Comparison of ENCODE assay signal across 9 mouse cellular contexts in the genomic region with DNA sequence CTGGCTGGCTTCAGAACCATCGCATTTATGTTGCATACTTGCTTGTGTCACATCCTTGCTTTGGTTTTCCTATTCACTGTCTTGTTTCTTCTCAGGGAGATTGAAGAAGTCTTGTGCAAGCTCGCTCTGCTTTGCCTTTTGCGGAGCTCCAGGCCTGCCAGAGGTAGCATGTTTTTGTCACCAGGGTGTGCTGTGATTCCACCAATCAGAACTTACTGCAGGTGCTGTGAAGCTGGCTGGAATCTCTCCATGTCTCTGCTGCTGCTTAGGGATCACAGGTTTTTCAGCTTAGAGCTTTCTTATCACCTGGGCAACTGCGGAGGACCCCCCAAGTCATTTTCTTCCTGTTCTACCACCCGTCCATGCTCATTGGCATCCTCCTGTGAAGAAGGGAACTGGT.
A peak's percentile ranks its signal among the peaks of the same experiment; 100 is the strongest.
DNase-seq lines count a peak whose midpoint lies in the region; ATAC-seq and TF ChIP-seq lines count a peak whose summit lies in the region.
"Had no signal": no experiment of that assay in that cellular context is flagged by ENCODE, and none has a peak within 500 bp of the region (broad histone marks: within the 10 kb centered on the region; RNA-seq: fewer than 3 reads in every experiment).

No protein-coding gene starts in this region.

- no peaks in the 10 kb centered on the region for H3K4me1 ChIP-seq in CH12.LX (ENCODE audit: control insufficient read depth in 1 of 2, insufficient read depth in 2 of 2)
- no peaks in the 10 kb centered on the region for H3K4me1 ChIP-seq in forebrain, embryonic 11.5 days (replicated peaks; ENCODE audit: control insufficient read depth, insufficient read depth, low read length)
- no peaks in the 10 kb centered on the region for H3K4me1 ChIP-seq in intestine, embryonic 14.5 days (replicated peaks; ENCODE audit: control insufficient read depth, insufficient read depth, low read length)
- H3K4me1 ChIP-seq in midbrain, embryonic 10.5 days, result peaks cover 4% of the 10 kb centered on the region; the same call in 1 of the 2 replicates
- H3K4me1 ChIP-seq: limb, embryonic 15.5 days had no signal

- TF ChIP-seq CTCF in CH12.LX (conservative IDR thresholded peaks at IDR 0.05 in 1 of 2, IDR thresholded peaks at IDR 0.05 in 1 of 2; ENCODE audit: low read depth in 2 of 2, low read length in 2 of 2), result peak in 1 of 2 experiments; percentile 40; a peak in 2 of 4 replicates

- 22% methylated on average over 5 of the region's 5 CpGs for WGBS in forebrain, embryonic 11.5 days
- 16% methylated on average over 5 of the region's 5 CpGs for WGBS in intestine, embryonic 14.5 days
- whole genome bisulfite sequencing in midbrain, embryonic 10.5 days, result 30% methylated on average over 5 of the region's 5 CpGs

- no peaks in the 10 kb centered on the region for H3K9me3 ChIP-seq in CH12.LX (replicated peaks; ENCODE audit: low read length)
- H3K9me3 ChIP-seq in forebrain, embryonic 11.5 days (ENCODE audit: control insufficient read depth, low read length), result no peaks in the 10 kb centered on the region
- no peaks in the 10 kb centered on the region for H3K9me3 ChIP-seq in intestine, embryonic 14.5 days (ENCODE audit: control insufficient read depth, low read length)
- no peaks in the 10 kb centered on the region for H3K9me3 ChIP-seq in midbrain, embryonic 10.5 days (replicated peaks)
- H3K9me3 ChIP-seq: limb, embryonic 15.5 days had no signal

- no peak overlapping the region for H3K4me3 ChIP-seq in CH12.LX (replicated peaks in 1 of 3; ENCODE audit: low read depth in 2 of 3, low read length in 2 of 3, poor library complexity in 1 of 3)
- H3K4me3 ChIP-seq in forebrain, embryonic 11.5 days (ENCODE audit: low read depth, low read length), result no peak overlapping the region
- no peak overlapping the region for H3K4me3 ChIP-seq in intestine, embryonic 14.5 days (ENCODE audit: low read depth, low read length)
- no peak overlapping the region for H3K4me3 ChIP-seq in midbrain, embryonic 10.5 days
- H3K4me3 ChIP-seq: limb, embryonic 15.5 days had no signal

- H3K4me2 ChIP-seq in CH12.LX (ENCODE audit: insufficient read depth, low read depth, poor library complexity, severe bottlenecking), result no peak overlapping the region
- H3K4me2 ChIP-seq in forebrain, embryonic 11.5 days (ENCODE audit: low read depth, low read length, severe bottlenecking), result no peak overlapping the region
- no peak overlapping the region for H3K4me2 ChIP-seq in intestine, embryonic 14.5 days (ENCODE audit: low read length)
- H3K4me2 ChIP-seq: limb, embryonic 15.5 days had no signal

- ATAC-seq in forebrain, embryonic 11.5 days (replicated peaks; ENCODE audit: low FRiP score), result peak; percentile 84
- ATAC-seq in intestine, embryonic 14.5 days (replicated peaks; ENCODE audit: low FRiP score, low TSS enrichment, low read depth), result peak; percentile 79; the same call in 1 of the 2 replicates
- no peak for ATAC-seq in granulocyte monocyte progenitor cell, adult 5-6 weeks (replicated peaks; ENCODE audit: poor library complexity, severe bottlenecking)

- no peak for DNase-seq in CH12.LX (ENCODE audit: extremely low read depth)
- DNase-seq in adrenal gland, postnatal 25 days, result peak; percentile 31
- peak; percentile 69 for DNase-seq in forebrain, embryonic 11.5 days (ENCODE audit: low spot score)
- DNase-seq in intestine, embryonic 14.5 days (ENCODE audit: low spot score), result peak; percentile 68
- DNase-seq in left cerebral cortex, adult 8-10 months (ENCODE audit: low spot score in 2 of 2), result peak; percentile 43 to 60
- peak; percentile 54 for DNase-seq in midbrain, embryonic 10.5 days (ENCODE audit: low spot score)
- peak; percentile 4 for DNase-seq in skeletal muscle tissue, adult 2 months (ENCODE audit: low read depth, low spot score)

- peak; percentile 43 for TF ChIP-seq RAD21 in CH12.LX (IDR thresholded peaks at IDR 0.05; ENCODE audit: low read depth, low read length)

- peaks cover 6% of the 10 kb centered on the region for H3K27me3 ChIP-seq in CH12.LX (replicated peaks)
- no peaks in the 10 kb centered on the region for H3K27me3 ChIP-seq in forebrain, embryonic 11.5 days (ENCODE audit: control insufficient read depth, insufficient read depth, low read length)
- no peaks in the 10 kb centered on the region for H3K27me3 ChIP-seq in intestine, embryonic 14.5 days (replicated peaks; ENCODE audit: control insufficient read depth, insufficient read depth, low read length)
- H3K27me3 ChIP-seq in midbrain, embryonic 10.5 days (ENCODE audit: low read depth, poor library complexity, severe bottlenecking), result no peaks in the 10 kb centered on the region
- H3K27me3 ChIP-seq: limb, embryonic 15.5 days had no signal

- dilution Hi-C loops in CH12.LX (cut with MboI; ENCODE audit: extremely low pct_ligation_motif_present, extremely low pct_unique_long_range_greater_than_20kb, low sequenced_read_pairs), result no loop called here

- in situ Hi-C loops in CH12.LX (cut with MboI; ENCODE audit: low pct_ligation_motif_present, low pct_unique_long_range_greater_than_20kb, low sequenced_read_pairs), result no loop called here

- no peak overlapping the region for H3K27ac ChIP-seq in CH12.LX (ENCODE audit: insufficient read depth, low read depth)
- no peak overlapping the region for H3K27ac ChIP-seq in forebrain, embryonic 11.5 days (ENCODE audit: low read depth, low read length)
- no peak overlapping the region for H3K27ac ChIP-seq in intestine, embryonic 14.5 days (ENCODE audit: low read depth)
- no peak overlapping the region for H3K27ac ChIP-seq in midbrain, embryonic 10.5 days (replicated peaks)
- H3K27ac ChIP-seq: limb, embryonic 15.5 days had no signal

- H3K79me2 ChIP-seq in CH12.LX (replicated peaks; ENCODE audit: control insufficient read depth, extremely low read depth, insufficient read depth, poor library complexity, severe bottlenecking), result no peaks in the 10 kb centered on the region

- no peak for TF ChIP-seq EP300 in CH12.LX (IDR thresholded peaks at IDR 0.05; ENCODE audit: low read length)

- no peak overlapping the region for H3K9ac ChIP-seq in CH12.LX (ENCODE audit: insufficient read depth, low read depth)
- H3K9ac ChIP-seq in forebrain, embryonic 11.5 days (ENCODE audit: low read length), result no peak overlapping the region
- H3K9ac ChIP-seq in intestine, embryonic 14.5 days (ENCODE audit: low read length), result no peak overlapping the region
- H3K9ac ChIP-seq: limb, embryonic 15.5 days had no signal

- no peaks in the 10 kb centered on the region for H3K36me3 ChIP-seq in CH12.LX (replicated peaks in 1 of 2; ENCODE audit: control insufficient read depth in 1 of 2, insufficient read depth in 1 of 2, low read length in 1 of 2)
- H3K36me3 ChIP-seq in forebrain, embryonic 11.5 days (ENCODE audit: control insufficient read depth, insufficient read depth, low read length), result no peaks in the 10 kb centered on the region
- H3K36me3 ChIP-seq in intestine, embryonic 14.5 days (ENCODE audit: control insufficient read depth, insufficient read depth, low read length), result no peaks in the 10 kb centered on the region
- H3K36me3 ChIP-seq in midbrain, embryonic 10.5 days, result no peaks in the 10 kb centered on the region
- H3K36me3 ChIP-seq: limb, embryonic 15.5 days had no signal

- no peak for TF ChIP-seq POLR2A in CH12.LX (IDR thresholded peaks at IDR 0.05; ENCODE audit: low read depth, low read length)

TF ChIP-seq in CH12.LX, 34 proteins besides CTCF, POLR2A, EP300 and RAD21:
- TF ChIP-seq SMC3 (IDR thresholded peaks at IDR 0.05; ENCODE audit: low read depth, low read length), result peak; percentile 26
- TF ChIP-seq NRF1 (IDR thresholded peaks at IDR 0.05; ENCODE audit: low read depth, low read length), result no peak
